Mouse (Mus musculus) liver, embryonic 12.5 days (tissue): ENCODE measurements around the gene Tpst2. TPM values are rescaled to one million over a fixed set of nuclear protein-coding genes. Genes with fewer than 3 reads are reported as not detected.

Source experiments
- ATAC-seq: fragments of 200-750 bp; cut with Nextera tagmentation; 2 replicates; pipeline ENCODE4 v1.8.0; 2017; ENCODE audit warnings: moderate number of reproducible peaks, mild to moderate bottlenecking, moderate library complexity
- H3K27ac ChIP-seq: fragments of 300-500 bp; sonication (generic); 2 replicates; pipeline ENCODE4 v1.5.1; 2016; ENCODE audit warnings: mild to moderate bottlenecking
- H3K27me3 ChIP-seq: fragments of 300-500 bp; sonication (generic); replicated peaks from 2 replicates; pipeline ENCODE4 v1.6.1; 2016; ENCODE audit warnings: mild to moderate bottlenecking, moderate library complexity
- H3K36me3 ChIP-seq: fragments of 300-500 bp; sonication (generic); 2 replicates; pipeline ENCODE4 v1.6.1; 2016; ENCODE audit warnings: mild to moderate bottlenecking, moderate library complexity
- H3K4me1 ChIP-seq: fragments of 300-500 bp; sonication (generic); 2 replicates; pipeline ENCODE4 v1.6.1; 2016
- H3K4me2 ChIP-seq: fragments of 300-500 bp; sonication (generic); 2 replicates; pipeline ENCODE4 v1.6.1; 2016; ENCODE audit warnings: mild to moderate bottlenecking, moderate library complexity
- H3K4me3 ChIP-seq: fragments of 300-500 bp; sonication (generic); 2 replicates; pipeline ENCODE4 v1.5.1; 2016; ENCODE audit warnings: mild to moderate bottlenecking, moderate library complexity
- H3K9ac ChIP-seq: fragments of 300-500 bp; sonication (generic); 2 replicates; pipeline ENCODE4 v1.6.1; 2016; ENCODE audit warnings: mild to moderate bottlenecking, moderate library complexity
- H3K9me3 ChIP-seq: fragments of 300-500 bp; sonication (generic); replicated peaks from 2 replicates; pipeline ENCODE4 v1.6.1; 2016; ENCODE audit warnings: mild to moderate bottlenecking, moderate library complexity
- WGBS: fragments of 180-500 bp; shearing (Covaris S2); methylation state at CpG from one replicate; pipeline ENCODE4 v1.1.7; 2016; ENCODE audit not compliant: insufficient replicate concordance; 5-methylcytosine and 5-hydroxymethylcytosine counted together
- polyA plus RNA-seq: library from polyadenylated mRNA; unstranded; fragments of >200 nt; fragmentation: Nextera tagmentation; extraction: Ambion mirVana; gene quantifications from 2 replicates; pipeline ENCODE4 v1.2.1, GENCODE M21; 2016

The Tpst2 gene
- polyA plus RNA-seq, 1 experiment from 2014 or later = 45.1 TPM

GRCm38 (mm10) chr5:112292343-112292980 is 16.0 kb downstream of the Tpst2 start:
- Histone ChIP-seq H3K9me3 (no peaks in the 10 kb centered on the region), H3K27me3 (no peaks in the 10 kb centered on the region), H3K4me1 (peaks cover 96% of the 10 kb centered on the region), H3K27ac (peak overlapping the region; percentile 52; the same call in 1 of the 2 replicates), H3K4me3 (no peak overlapping the region), H3K4me2 (no peak overlapping the region), H3K9ac (no peak overlapping the region), H3K36me3 (peaks cover 6% of the 10 kb centered on the region; the same call in 1 of the 2 replicates)
- ATAC-seq = no peak
- 82% methylated on average over 17 of the region's 17 CpGs for WGBS

- no peaks in the 10 kb centered on the region for H3K9me3 ChIP-seq
- H3K36me3 ChIP-seq = peaks cover 11% of the 10 kb centered on the region; the same call in 1 of the 2 replicates
- H3K4me3 ChIP-seq = no peak overlapping the region
- no peak overlapping the region for H3K27ac ChIP-seq
- H3K27me3 ChIP-seq = no peaks in the 10 kb centered on the region
- WGBS = 60% methylated on average over 2 of the region's 2 CpGs
- no peak overlapping the region for H3K4me2 ChIP-seq
- H3K9ac ChIP-seq = no peak overlapping the region
- peaks cover 96% of the 10 kb centered on the region for H3K4me1 ChIP-seq
- no peak for ATAC-seq
Observed at GRCm38 (mm10) chr5:112293800-112294199, 17.3 kb downstream of the Tpst2 start.

GRCm38 (mm10) chr5:112294696-112295095 is 18.2 kb downstream of the Tpst2 start:
- H3K36me3 ChIP-seq = peaks cover 11% of the 10 kb centered on the region; the same call in 1 of the 2 replicates
- 66% methylated on average over 4 of the region's 4 CpGs for WGBS
- ATAC-seq = no peak
- no peak overlapping the region for H3K9ac ChIP-seq
- H3K27me3 ChIP-seq = no peaks in the 10 kb centered on the region
- H3K4me3 ChIP-seq = no peak overlapping the region
- peak overlapping the region; percentile 78; the same call in 1 of the 2 replicates for H3K27ac ChIP-seq
- H3K4me1 ChIP-seq = peaks cover 96% of the 10 kb centered on the region
- peak overlapping the region; percentile 21; the same call in 1 of the 2 replicates for H3K4me2 ChIP-seq
- H3K9me3 ChIP-seq = no peaks in the 10 kb centered on the region

GRCm38 (mm10) chr5:112295162-112295561 is 18.7 kb downstream of the Tpst2 start:
- Histone ChIP-seq H3K9ac (no peak overlapping the region; the same call in 1 of the 2 replicates), H3K27ac (peak overlapping the region; percentile 78), H3K27me3 (no peaks in the 10 kb centered on the region), H3K36me3 (peaks cover 11% of the 10 kb centered on the region; the same call in 1 of the 2 replicates), H3K4me2 (peak overlapping the region; percentile 21), H3K9me3 (no peaks in the 10 kb centered on the region), H3K4me1 (peaks cover 96% of the 10 kb centered on the region), H3K4me3 (no peak overlapping the region)
- peak; percentile 40; the same call in 1 of the 2 replicates for ATAC-seq
- 22% methylated on average over 8 of the region's 8 CpGs for WGBS

GRCm38 (mm10) chr5:112295564-112295963 is 19.1 kb downstream of the Tpst2 start:
- Histone ChIP-seq H3K9me3 (no peaks in the 10 kb centered on the region), H3K4me3 (no peak overlapping the region), H3K4me2 (peak overlapping the region; percentile 19), H3K36me3 (peaks cover 11% of the 10 kb centered on the region; the same call in 1 of the 2 replicates), H3K27me3 (no peaks in the 10 kb centered on the region), H3K9ac (no peak overlapping the region; the same call in 1 of the 2 replicates), H3K4me1 (peaks cover 98% of the 10 kb centered on the region), H3K27ac (peak overlapping the region; percentile 78)
- ATAC-seq = no peak
- 60% methylated on average over 8 of the region's 8 CpGs for WGBS

- Histone ChIP-seq H3K4me3 (no peak overlapping the region), H3K36me3 (peaks cover 16% of the 10 kb centered on the region), H3K9me3 (no peaks in the 10 kb centered on the region), H3K9ac (peak overlapping the region; percentile 45), H3K27ac (peak overlapping the region; percentile 78), H3K4me2 (peak overlapping the region; percentile 29), H3K27me3 (no peaks in the 10 kb centered on the region), H3K4me1 (peaks cover 100% of the 10 kb centered on the region)
- WGBS = 36% methylated on average over 5 of the region's 6 CpGs
- ATAC-seq = peak; percentile 74
Observed at GRCm38 (mm10) chr5:112296404-112297181, 20.1 kb downstream of the Tpst2 start.

GRCm38 (mm10) chr5:112297257-112297656 is 20.8 kb downstream of the Tpst2 start:
- H3K4me1 ChIP-seq = peaks cover 99% of the 10 kb centered on the region
- peak overlapping the region; percentile 29; the same call in 1 of the 2 replicates for H3K4me2 ChIP-seq
- no peaks in the 10 kb centered on the region for H3K9me3 ChIP-seq
- peak overlapping the region; percentile 45 for H3K9ac ChIP-seq
- peak overlapping the region; percentile 78 for H3K27ac ChIP-seq
- peaks cover 16% of the 10 kb centered on the region for H3K36me3 ChIP-seq
- no peak overlapping the region for H3K4me3 ChIP-seq
- 51% methylated on average over 2 of the region's 2 CpGs for WGBS
- no peak for ATAC-seq
- no peaks in the 10 kb centered on the region for H3K27me3 ChIP-seq

- H3K36me3 ChIP-seq = peaks cover 18% of the 10 kb centered on the region
- no peaks in the 10 kb centered on the region for H3K9me3 ChIP-seq
- H3K4me3 ChIP-seq = no peak overlapping the region
- peak overlapping the region; percentile 78 for H3K27ac ChIP-seq
- ATAC-seq = no peak
- no peaks in the 10 kb centered on the region for H3K27me3 ChIP-seq
- H3K4me2 ChIP-seq = no peak overlapping the region; the same call in 1 of the 2 replicates
- peak overlapping the region; percentile 32; the same call in 1 of the 2 replicates for H3K9ac ChIP-seq
- WGBS = 56% methylated on average over 12 of the region's 12 CpGs
- H3K4me1 ChIP-seq = peaks cover 87% of the 10 kb centered on the region
Observed at GRCm38 (mm10) chr5:112298226-112298988, 21.9 kb downstream of the Tpst2 start.

GRCm38 (mm10) chr5:112299399-112299798 is 22.9 kb downstream of the Tpst2 start:
- peaks cover 83% of the 10 kb centered on the region for H3K4me1 ChIP-seq
- H3K9me3 ChIP-seq = no peaks in the 10 kb centered on the region
- 66% methylated on average over 4 of the region's 4 CpGs for WGBS
- ATAC-seq = no peak
- no peak overlapping the region for H3K9ac ChIP-seq
- H3K4me3 ChIP-seq = no peak overlapping the region
- H3K27ac ChIP-seq = peak overlapping the region; percentile 78; the same call in 1 of the 2 replicates
- no peak overlapping the region for H3K4me2 ChIP-seq
- no peaks in the 10 kb centered on the region for H3K27me3 ChIP-seq
- peaks cover 28% of the 10 kb centered on the region for H3K36me3 ChIP-seq

GRCm38 (mm10) chr5:112300112-112300511 is 23.6 kb downstream of the Tpst2 start:
- Histone ChIP-seq H3K9me3 (no peaks in the 10 kb centered on the region), H3K27me3 (no peaks in the 10 kb centered on the region), H3K27ac (no peak overlapping the region), H3K4me2 (no peak overlapping the region), H3K9ac (no peak overlapping the region), H3K4me3 (no peak overlapping the region), H3K4me1 (peaks cover 75% of the 10 kb centered on the region), H3K36me3 (peaks cover 35% of the 10 kb centered on the region)
- WGBS = 67% methylated on average over 2 of the region's 2 CpGs
- ATAC-seq = no peak

GRCm38 (mm10) chr5:112300721-112301308 is 24.3 kb downstream of the Tpst2 start:
- Histone ChIP-seq H3K9ac (no peak overlapping the region), H3K27me3 (no peaks in the 10 kb centered on the region), H3K4me1 (peaks cover 68% of the 10 kb centered on the region), H3K4me3 (no peak overlapping the region), H3K4me2 (no peak overlapping the region), H3K9me3 (no peaks in the 10 kb centered on the region), H3K36me3 (peaks cover 42% of the 10 kb centered on the region), H3K27ac (no peak overlapping the region; the same call in 1 of the 2 replicates)
- no peak for ATAC-seq
- WGBS = 78% methylated on average over 6 of the region's 6 CpGs
